Mouse (Mus musculus): ENCODE results near the gene Ttc30a2. TPM values are rescaled to one million over a fixed set of nuclear protein-coding genes. Genes with fewer than 3 reads are reported as not detected.

Gene Ttc30a2
- polyA plus RNA-seq (2015; fragmentation: Nextera tagmentation; extraction: Ambion mirVana) = 0.22 and 0.34 TPM in 2 replicates

DNA sequence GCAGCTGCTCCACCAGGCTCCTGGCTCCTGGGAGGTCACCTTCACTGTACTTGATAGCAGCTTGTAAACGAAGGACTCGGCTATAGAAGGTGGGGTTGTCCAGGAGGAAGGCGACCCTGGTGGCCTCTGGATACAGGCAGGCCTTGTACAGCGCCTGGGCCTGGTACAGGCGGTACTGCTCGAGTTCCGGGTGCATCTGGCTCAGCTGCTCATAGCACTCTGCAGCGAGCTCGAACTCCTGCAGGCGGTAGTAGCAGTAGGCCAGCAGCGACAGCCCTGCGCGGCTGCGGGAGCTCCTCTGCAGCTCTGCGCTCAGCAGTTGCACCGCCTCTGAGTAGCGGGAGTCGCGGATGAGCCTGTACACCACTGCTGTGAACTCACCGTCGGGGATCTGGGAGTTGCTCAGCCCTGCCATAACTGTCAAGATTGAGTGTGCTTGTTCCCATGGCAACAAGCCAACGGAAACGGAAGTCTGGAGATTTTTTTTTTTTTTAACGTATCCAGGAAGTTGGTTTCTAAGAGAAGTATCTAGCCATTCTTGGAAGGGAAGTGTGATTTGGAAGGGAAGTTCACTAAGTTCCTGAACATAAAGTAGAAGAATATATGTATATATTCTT is at the start of gene Ttc30a2:
TSS of gene Ttc30a2 (minus strand) at position 419 of the 617 bp plus-strand sequence.
- peak; percentile 54 for DNase-seq (ENCODE audit: low spot score)

DNA sequence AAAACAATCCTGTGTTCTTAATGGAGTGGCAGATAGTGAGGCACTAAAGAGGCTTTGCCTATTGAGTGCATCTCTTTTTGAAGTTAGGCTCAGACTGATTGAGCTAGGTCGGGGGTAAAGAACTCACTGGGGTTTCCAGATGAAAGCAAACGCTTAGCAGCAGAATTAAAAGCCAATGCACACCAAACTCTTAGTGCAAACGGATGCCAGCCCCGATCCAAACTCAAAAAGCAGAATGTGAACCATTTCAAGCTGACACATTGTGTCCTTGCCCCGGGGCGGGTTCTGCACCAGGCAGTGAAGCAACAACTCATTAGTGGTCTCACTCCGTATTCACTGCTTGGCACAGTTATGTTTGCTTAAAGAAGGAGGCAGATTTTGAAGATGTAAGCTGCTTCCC is 38.9 kb upstream of the Ttc30a2 start:
- no peak for DNase-seq (ENCODE audit: low spot score)

DNA sequence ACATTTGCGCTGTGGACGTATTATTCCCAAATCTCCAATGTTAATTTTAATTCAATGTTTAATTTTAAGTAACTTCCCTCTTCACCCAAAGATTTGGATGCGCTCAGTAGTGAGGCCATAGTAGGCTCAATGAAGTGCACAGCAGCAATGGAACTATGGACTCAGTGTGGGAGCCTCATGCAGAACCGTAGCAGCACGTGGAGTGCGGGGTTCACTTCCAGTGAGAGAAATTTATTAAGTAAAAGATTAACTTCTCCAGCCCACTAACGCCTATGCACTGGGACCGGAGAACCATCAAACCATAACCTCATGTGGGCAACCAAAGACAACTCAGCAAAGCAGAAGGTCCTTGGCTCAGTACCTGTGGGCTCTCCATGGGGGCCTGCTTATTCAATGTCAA is 38.2 kb upstream of the Ttc30a2 start:
- no peak for DNase-seq (ENCODE audit: low spot score)

DNA sequence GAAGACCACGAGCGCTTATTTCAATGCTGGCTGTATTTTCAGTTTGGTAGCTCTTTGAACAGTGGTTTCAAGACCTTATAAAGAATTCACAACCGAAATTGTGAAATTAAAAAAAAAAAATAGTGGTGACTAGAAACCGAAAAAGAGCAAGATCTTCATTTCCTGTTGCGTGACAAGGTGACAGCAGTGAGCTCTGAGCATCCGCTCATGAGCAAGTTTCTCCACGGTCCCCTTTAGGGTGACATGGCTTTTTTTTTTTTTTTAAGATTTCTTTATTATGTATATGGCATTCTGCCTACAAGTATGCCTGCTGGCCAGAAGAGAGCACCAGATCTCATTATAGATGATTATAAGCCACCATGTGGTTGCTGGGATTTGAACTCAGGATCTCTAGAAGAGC is 37.5 kb upstream of the Ttc30a2 start:
- DNase-seq (ENCODE audit: low spot score) = no peak

DNA sequence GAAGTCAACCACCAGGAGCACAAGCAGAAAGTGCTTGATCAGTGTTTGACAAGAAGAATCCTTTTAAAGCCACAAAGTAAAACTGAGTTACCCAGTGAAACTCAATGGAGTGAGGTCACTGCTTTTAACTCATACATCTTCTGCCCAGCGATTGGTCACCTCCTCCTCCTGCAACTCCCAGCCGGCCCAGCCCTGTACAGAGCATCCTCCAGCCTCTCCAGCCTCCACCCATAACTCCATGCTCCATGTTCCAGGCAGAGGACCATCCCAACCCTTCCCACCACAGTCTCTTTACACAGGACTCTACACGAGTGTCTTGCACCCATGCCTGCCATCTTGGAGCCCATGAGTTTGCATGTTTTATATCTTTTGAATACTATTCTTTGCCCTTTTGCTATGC is 36.7 kb upstream of the Ttc30a2 start:
- no peak for DNase-seq (ENCODE audit: low spot score)

DNA sequence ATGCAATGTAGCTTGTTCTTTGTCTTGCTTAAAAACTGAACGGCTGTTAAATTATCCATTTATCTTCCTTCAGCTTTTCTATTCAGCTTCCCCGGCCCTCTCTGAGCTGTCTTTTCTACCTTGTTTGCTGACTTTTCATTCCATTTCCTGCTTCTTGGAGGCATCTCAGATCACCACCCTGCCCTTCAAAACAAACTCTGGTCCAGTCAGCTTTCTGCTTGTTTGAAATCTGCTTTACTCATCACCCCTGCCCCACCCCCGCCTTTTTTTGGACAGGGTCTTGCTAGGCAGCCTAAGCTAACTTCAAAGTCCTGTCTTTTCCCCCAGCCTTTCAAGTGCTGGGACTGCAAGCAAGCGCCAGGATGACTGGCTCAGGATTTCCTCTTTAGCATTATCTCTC is 28.2 kb upstream of the Ttc30a2 start:
- no peak for DNase-seq (ENCODE audit: low spot score)

DNA sequence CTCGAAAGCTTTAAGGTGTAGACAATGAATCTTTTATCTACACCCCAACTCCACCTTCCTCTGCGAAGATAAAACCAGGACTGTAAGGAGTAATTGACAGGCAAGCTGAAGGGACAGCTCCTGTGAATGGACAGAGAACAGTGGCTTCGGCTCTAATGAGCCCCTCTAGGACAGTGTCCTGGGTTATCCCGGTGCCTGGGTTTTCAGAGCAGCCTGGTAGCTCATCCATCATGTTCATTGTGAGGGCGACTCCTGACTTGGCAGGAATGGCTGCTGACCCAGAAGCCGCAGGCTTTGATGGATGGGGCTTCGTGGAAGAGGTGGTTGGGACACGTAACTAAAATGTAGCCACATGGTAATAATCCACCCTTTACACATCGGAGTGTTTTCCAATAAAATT is 24.9 kb upstream of the Ttc30a2 start:
- no peak for DNase-seq (ENCODE audit: low spot score)

DNA sequence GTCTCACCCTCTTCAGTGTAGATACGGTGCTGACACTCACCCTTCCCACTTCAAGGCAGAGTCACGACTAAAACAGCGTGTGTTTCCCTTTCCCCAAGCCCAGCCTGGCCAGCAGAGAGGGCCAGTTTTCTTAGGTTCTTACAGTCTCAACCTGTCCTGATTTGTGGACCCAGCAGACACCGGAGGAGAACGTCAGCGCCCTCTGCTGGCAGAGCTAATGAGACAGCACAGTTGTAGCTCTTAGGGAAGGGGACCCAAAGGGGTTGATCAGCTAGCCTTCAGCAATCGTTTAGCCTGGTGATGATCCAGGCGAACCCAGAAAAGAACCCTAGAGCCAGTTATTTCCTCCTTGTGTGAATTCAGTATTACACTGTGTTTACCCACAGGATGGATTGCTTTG is 23.4 kb upstream of the Ttc30a2 start:
- peak; percentile 67 for DNase-seq (ENCODE audit: low spot score)

DNA sequence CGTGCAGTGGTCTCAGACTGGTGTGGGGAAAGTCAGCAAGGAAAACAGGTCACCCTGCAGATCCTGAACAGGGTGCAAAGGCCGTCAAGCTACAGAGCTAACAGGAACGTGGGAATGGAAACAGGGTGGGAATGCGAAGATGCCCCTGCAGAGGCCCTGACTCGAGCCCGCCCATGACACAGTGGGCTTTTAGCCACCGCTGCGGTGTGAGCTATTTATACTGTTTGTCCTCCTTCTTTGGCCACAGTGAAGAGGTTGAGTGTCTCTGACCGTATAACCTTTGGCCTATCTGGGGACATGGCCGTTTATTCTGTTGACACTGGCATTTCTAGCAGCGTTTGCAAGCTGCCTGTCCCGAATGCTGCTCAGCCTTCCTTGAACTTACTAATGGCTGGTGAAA is 21.7 kb upstream of the Ttc30a2 start:
- no peak for DNase-seq (ENCODE audit: low spot score)

DNA sequence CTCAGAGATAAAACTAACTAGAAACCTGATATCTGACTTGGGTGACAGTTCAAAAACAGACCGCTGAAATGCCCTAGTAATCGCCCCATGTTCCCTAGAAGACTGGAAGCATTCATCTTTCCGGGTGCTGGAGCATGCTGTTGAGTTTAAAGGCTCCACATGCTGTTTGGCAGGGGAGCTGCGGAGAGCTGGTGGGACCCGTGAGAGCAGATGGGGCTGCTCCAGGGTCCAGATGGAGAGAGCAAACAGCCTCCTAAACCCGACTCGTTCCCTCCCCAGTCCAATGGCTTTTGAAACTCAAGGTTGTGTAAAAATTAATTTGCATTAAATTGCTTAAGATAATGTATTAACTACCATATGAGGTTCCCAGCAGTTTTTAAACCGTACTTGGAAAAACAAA is 20.7 kb upstream of the Ttc30a2 start:
- DNase-seq (ENCODE audit: low spot score) = no peak

DNA sequence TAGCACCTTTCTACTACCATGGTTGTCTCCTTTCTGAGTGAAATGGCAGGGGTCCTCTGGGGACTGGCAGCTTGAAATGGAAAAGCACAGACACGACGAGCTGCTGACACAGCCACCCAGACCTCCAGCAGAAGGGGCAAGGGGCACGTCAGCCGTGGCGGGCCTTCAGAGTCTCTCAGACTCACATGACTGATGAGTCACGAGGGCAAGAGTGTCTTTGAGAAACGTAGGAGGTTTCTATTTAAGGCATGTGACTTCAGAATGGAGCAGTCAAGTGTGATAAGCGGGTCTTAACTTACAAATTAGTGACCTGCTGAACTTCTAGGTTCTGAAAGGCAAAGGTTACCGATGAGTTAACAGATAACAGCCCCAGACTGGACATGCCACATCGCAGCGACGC is 19.8 kb upstream of the Ttc30a2 start:
- DNase-seq (ENCODE audit: low spot score) = no peak

DNA sequence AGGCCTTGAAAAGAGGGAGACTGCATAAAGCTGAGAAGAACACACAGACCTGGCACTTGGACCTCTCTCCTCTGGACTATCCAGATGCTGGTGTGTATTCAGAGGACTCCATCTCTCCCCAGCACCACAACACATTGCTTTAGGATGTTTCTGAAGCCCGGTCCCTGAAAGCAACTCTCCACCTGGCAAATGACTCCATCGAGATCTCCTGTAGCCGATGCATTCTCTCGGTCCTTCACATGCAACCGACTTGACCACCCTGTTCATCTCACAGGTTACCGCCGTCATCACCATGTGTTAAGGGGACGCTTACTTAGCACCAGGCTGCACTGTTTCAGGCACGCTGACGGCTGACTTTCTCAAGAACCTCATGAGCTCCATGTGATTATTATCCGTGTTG is 16.9 kb upstream of the Ttc30a2 start:
- DNase-seq (ENCODE audit: low spot score) = no peak

DNA sequence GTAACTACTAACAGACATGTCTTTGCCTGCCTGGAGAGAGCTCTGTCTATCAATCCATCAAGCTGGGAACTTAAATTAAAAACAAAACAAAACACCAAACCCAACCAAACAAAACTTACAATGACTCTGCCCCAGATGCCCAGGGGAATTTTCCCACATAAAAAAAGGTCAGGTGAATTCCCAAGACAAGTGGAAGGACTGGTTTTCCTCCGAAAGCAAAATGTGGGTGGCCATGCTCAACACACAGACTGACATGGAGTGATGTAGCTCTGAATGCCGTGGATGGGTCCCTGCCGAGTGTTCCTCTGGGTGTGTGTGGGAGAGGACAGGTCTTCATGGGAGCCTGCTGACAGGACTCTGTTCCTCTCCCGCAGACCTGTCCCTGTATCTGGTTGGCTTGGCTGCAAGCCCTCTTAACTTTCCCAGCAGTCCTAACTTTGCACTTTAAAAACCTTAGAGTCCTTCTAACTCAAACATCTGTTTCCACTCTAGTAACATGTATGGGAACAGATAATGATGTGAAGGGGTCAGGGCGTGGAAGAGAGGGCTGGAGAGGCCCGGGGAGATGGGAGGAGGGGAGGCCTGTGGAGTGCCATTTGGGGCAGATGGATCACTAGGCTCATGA is 13.7 kb upstream of the Ttc30a2 start:
- no peak for DNase-seq (ENCODE audit: low spot score)

DNA sequence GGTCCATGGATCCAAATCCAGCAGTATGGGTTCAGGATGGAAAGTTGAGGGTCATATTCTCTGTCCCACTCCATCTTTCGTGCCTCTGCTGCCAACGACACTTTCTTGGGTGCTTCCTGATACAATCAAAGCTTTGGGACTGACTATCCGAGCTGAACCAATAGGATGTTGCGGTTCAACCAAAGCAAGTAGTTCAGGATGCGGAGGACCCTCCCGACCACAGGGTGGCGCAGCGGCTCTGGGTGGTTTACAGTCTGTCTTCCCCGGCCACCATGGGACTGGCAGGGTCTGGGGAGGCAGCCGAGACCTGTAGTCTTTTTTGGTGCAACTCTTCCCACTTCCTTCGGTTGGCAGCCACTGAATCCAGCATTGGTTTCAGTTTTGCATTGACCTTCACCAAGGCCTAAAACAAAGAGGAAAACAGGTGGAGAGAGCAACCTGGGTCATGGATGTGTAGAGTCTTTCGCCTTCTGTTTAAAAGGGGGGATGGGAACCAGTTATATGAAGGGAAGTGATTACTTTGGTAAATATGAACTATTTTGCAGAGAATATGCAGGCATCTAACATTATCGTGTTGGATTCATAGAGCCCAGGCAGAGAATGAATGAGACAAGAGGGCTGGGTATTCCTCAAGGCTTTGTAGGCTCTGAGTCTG is 13.0 kb upstream of the Ttc30a2 start:
- peak; percentile 81 for DNase-seq (ENCODE audit: low spot score)

DNA sequence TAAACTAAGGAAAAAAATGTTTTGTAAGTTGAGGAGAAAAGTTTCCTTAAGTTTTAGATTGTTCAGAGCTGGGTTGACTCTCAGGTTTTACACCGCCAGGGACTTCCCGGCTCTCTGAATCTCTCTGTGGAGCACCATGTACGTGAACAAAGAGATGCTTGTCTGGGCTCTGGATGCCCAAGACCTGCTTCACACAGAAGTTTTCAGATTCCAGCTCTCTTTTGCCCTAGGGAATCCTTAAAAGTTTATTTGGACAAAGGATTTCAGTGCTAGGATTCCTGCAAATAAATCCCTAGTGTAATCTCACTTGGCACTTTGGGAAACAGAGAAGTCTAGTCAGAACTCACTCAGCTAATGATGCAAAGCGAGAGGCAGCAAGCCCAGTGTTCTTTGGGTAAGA is 11.7 kb upstream of the Ttc30a2 start:
- DNase-seq (ENCODE audit: low spot score) = no peak

DNA sequence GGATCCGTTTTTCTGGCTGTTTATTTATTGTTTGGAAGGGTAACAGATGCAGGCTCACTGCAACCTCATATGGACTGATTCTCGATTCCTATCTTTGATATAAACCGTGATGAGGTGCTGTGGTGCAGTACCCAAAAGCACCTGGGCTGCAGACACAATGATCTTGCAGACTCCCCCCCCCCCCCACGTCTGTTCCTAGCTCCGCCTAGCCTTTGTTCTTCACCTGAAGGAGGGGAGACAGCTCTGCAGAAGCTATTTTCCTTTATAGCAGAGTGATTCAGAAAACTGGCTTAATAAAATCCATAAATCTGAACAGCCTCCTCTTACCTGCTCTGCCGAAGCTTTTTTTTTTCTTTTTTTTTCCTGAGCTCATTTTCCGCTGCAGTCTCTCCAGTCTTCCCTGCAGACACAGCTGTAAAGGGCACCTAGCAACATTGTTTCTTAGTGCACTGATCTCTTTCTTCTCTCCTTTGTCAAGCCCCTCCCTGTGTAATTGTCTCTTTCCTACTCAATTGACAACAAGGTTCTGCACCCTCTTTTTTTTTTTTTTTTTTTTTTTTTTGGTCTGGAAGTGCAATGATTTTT is 10.9 kb upstream of the Ttc30a2 start:
- no peak for DNase-seq (ENCODE audit: low spot score)

DNA sequence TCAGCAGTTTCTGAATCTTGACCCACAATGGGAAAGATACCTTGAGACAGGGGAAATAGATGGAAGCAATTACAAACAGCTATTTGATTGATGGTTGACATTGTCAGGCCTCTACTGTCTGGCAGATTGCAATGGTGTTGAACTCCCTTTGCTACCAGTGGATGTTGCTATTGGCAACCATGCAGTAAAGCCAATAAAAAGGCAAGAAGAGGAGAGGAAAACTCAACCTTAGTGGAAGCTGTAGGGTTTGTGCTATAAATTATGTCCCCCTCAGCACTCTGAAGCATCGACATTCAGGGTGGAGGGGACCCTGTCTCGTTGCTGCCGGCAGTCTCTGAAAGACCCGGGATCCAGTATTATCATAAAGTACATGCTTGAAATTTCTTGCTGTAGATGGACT is 10.4 kb upstream of the Ttc30a2 start:
- no peak for DNase-seq (ENCODE audit: low spot score)

DNA sequence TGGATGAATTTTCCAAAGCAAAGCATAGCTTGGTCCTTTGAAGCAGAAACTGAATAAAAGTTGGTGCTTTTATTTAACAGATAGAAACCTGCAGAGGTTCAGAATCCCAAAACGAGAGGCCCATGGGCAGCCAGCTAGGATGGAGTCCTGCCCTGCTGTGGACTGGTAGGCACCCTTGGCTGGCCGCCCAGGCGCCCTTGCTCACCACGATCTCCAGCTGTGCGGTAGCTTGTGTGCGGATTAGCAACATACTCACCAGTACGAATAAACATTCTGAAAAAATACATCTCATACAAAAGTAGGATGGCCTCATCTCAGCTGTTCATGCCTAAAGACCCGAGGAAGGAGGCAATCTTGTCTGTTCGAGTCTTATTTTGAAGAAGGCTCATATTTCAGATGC is 9.8 kb upstream of the Ttc30a2 start:
- no peak for DNase-seq (ENCODE audit: low spot score)

DNA sequence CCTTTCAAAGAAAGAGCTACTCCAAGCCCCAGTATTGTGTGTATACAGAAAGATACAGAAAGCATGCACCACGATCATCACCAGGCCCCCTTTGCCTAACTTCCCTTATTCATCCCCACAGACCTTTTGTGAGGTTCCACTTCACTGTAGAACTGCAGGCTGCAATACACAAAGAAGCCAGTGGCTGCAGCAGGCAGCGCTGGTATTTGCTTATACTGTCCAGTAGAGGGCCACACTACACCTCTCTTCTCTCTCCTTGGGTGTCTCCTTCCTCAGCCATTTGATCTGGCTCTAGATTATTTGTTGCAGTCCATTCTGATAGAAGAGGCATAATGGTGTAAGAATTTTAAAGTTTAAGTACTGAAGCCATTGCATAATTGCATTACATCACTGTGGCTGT is 7.2 kb upstream of the Ttc30a2 start:
- peak; percentile 76 for DNase-seq (ENCODE audit: low spot score)

DNA sequence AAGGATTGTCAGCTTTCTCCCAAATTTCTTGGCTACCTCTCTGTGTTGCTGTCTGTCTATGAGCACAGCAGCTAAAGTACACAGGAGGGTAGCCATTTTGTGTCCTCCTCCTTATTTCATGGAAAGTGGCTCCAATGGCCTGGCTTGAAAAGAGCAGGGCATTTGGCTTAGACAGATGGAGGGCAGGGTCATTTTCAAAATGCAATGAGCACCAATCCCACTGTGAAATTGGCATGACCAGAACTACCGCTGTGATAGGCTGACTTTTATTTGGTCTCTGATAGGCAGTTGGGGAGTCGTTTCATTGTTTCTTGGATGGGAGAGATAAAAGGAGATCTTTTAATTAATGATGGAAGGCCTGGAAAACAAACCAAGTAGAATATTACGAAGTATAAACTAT is 5.9 kb upstream of the Ttc30a2 start:
- no peak for DNase-seq (ENCODE audit: low spot score)

DNA sequence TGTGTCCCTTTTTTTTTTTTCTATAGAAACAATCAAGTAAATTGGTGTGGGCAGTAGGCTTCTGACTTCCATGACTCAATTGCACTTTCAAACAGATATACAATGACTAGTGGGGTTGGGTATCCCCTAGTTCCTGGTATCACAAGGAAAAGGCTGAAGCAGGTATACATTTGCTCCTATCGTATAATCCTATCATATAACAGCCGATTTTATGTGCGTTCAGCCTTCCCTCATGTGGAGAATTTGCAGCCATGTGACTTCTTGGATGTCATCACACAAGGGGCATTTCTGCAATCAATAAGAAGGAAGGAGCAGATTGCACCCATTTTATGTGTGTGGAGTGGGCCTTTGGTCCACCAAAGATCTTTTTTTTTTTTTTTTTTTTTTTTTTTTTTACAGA is 5.1 kb upstream of the Ttc30a2 start:
- DNase-seq (ENCODE audit: low spot score) = no peak

DNA sequence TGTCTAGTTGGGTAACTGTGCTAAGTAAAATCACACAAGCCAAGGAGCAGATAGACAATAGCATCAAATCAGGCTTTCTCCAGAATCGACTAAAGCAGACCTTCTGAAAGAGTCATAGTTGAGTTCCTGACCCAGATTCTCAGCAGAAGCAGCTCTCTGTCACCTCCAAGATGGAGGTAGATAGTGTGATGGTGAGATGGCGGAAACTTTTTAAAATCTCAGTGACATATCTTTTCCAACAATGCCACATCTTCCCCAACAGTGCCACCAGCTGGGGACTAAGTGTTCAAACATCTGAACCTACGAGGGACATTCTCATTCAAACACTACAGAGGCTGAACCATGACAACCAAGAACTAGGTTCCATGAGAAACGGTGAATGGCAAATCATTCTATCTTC is 4.7 kb upstream of the Ttc30a2 start:
- no peak for DNase-seq (ENCODE audit: low spot score)
